Mouse (Mus musculus) intestine, embryonic 15.5 days (tissue): ENCODE results near the gene Nsun3. TPM values are rescaled to one million over a fixed set of nuclear protein-coding genes. Genes with fewer than 3 reads are reported as not detected.

Experiments
- ATAC-seq: fragments of 200-750 bp; cut with Nextera tagmentation; 2 replicates; pipeline ENCODE4 v1.8.0; 2017; ENCODE audit warnings: moderate TSS enrichment, moderate library complexity
- H3K27ac ChIP-seq: fragments of 300-500 bp; sonication (generic); 2 replicates; pipeline ENCODE4 v1.5.1; 2015; ENCODE audit warnings: mild to moderate bottlenecking, inconsistent platforms
- H3K27me3 ChIP-seq: fragments of 300-500 bp; sonication (generic); replicated peaks from 2 replicates; pipeline ENCODE4 v1.6.1; 2015; ENCODE audit warnings: inconsistent platforms
- H3K36me3 ChIP-seq: fragments of 300-500 bp; sonication (generic); 2 replicates; pipeline ENCODE4 v1.6.1; 2015; ENCODE audit warnings: inconsistent platforms
- H3K4me1 ChIP-seq: fragments of 300-500 bp; sonication (generic); replicated peaks from 2 replicates; pipeline ENCODE4 v1.6.1; 2015; ENCODE audit warnings: inconsistent platforms
- H3K4me2 ChIP-seq: fragments of 300-500 bp; sonication (generic); replicated peaks from 2 replicates; pipeline ENCODE4 v1.6.1; 2015; ENCODE audit warnings: mild to moderate bottlenecking, inconsistent platforms
- H3K4me3 ChIP-seq: fragments of 300-500 bp; sonication (generic); replicated peaks from 2 replicates; pipeline ENCODE4 v1.5.1; 2015; ENCODE audit warnings: inconsistent platforms
- H3K9ac ChIP-seq: fragments of 300-500 bp; sonication (generic); 2 replicates; pipeline ENCODE4 v1.6.1; 2015; ENCODE audit warnings: inconsistent platforms
- H3K9me3 ChIP-seq: fragments of 300-500 bp; sonication (generic); 2 replicates; pipeline ENCODE4 v1.6.1; 2016; ENCODE audit warnings: inconsistent platforms
- WGBS: fragments of 180-500 bp; shearing (Covaris S2); methylation state at CpG from one replicate; pipeline ENCODE4 v1.1.7; 2015; 5-methylcytosine and 5-hydroxymethylcytosine counted together
- polyA plus RNA-seq: library from polyadenylated mRNA; unstranded; fragments of >200 nt; fragmentation: Nextera tagmentation; extraction: Ambion mirVana; gene quantifications from 2 replicates; pipeline ENCODE4 v1.2.1, GENCODE M21; 2015

Gene Nsun3
- 8.8 and 8.9 TPM in 2 replicates for polyA plus RNA-seq

GRCm38 (mm10) chr16:62786621-62787331, at the start of gene Nsun3:
Nsun3 (minus strand) TSS chr16:62786818.
- Histone ChIP-seq H3K27me3 (no peaks in the 10 kb centered on the region), H3K9me3 (no peaks in the 10 kb centered on the region), H3K4me1 (0 out of 2 replicates have a peak, but pooled peaks cover 3% of the 10 kb centered on the region), H3K9ac (peak within 1 kb of the TSS; percentile 56), H3K4me3 (peak within 1 kb of the TSS; percentile 56), H3K4me2 (peak within 1 kb of the TSS; percentile 76), H3K36me3 (no peaks in the 10 kb centered on the region), H3K27ac (peak within 1 kb of the TSS; percentile 83)
- ATAC-seq: peak; percentile 98
- WGBS: 2% methylated on average over 41 of the region's 41 CpGs

GRCm38 (mm10) chr16:62834016-62834735, 47.6 kb upstream of the Nsun3 start:
- Histone ChIP-seq H3K9ac (no peak overlapping the region), H3K27ac (no peak overlapping the region), H3K4me3 (no peak overlapping the region), H3K4me1 (no peaks in the 10 kb centered on the region), H3K4me2 (no peak overlapping the region), H3K36me3 (no peaks in the 10 kb centered on the region), H3K27me3 (no peaks in the 10 kb centered on the region), H3K9me3 (no peaks in the 10 kb centered on the region)
- ATAC-seq: no peak
- 37% methylated on average over 3 of the region's 3 CpGs for WGBS

GRCm38 (mm10) chr16:62832481-62832880, 45.9 kb upstream of the Nsun3 start:
- Histone ChIP-seq H3K27ac (no peak overlapping the region), H3K27me3 (no peaks in the 10 kb centered on the region), H3K4me2 (no peak overlapping the region), H3K9me3 (no peaks in the 10 kb centered on the region), H3K9ac (no peak overlapping the region), H3K4me3 (no peak overlapping the region), H3K36me3 (no peaks in the 10 kb centered on the region), H3K4me1 (no peaks in the 10 kb centered on the region)
- peak; percentile 65 for ATAC-seq
- WGBS: 13% methylated on average over 4 of the region's 4 CpGs

- H3K4me3 ChIP-seq: no peak overlapping the region
- H3K4me1 ChIP-seq: no peaks in the 10 kb centered on the region
- ATAC-seq: no peak
- no peaks in the 10 kb centered on the region for H3K9me3 ChIP-seq
- no peak overlapping the region for H3K9ac ChIP-seq
- no peaks in the 10 kb centered on the region for H3K27me3 ChIP-seq
- no peak overlapping the region for H3K27ac ChIP-seq
- H3K36me3 ChIP-seq: no peaks in the 10 kb centered on the region
- H3K4me2 ChIP-seq: no peak overlapping the region
- 65% methylated on average over 2 of the region's 2 CpGs for WGBS
These were observed 45.4 kb upstream of the Nsun3 start for GRCm38 (mm10) chr16:62832027-62832426.

- Histone ChIP-seq H3K27me3 (no peaks in the 10 kb centered on the region), H3K4me3 (no peak overlapping the region), H3K27ac (no peak overlapping the region), H3K4me1 (no peaks in the 10 kb centered on the region), H3K9me3 (no peaks in the 10 kb centered on the region), H3K36me3 (no peaks in the 10 kb centered on the region), H3K9ac (no peak overlapping the region), H3K4me2 (no peak overlapping the region)
- WGBS: 74% methylated on average over 12 of the region's 12 CpGs
- ATAC-seq: 0 out of 2 replicates have a peak, but pooled peaks have one; percentile 23
These were observed 39.8 kb upstream of the Nsun3 start for GRCm38 (mm10) chr16:62826156-62827001.

GRCm38 (mm10) chr16:62822472-62822871, 35.9 kb upstream of the Nsun3 start:
- ATAC-seq: no peak
- Histone ChIP-seq H3K4me1 (no peaks in the 10 kb centered on the region), H3K27ac (no peak overlapping the region), H3K36me3 (no peaks in the 10 kb centered on the region), H3K9me3 (no peaks in the 10 kb centered on the region), H3K4me2 (no peak overlapping the region), H3K9ac (no peak overlapping the region), H3K4me3 (no peak overlapping the region), H3K27me3 (no peaks in the 10 kb centered on the region)
- 96% methylated on average over 6 of the region's 6 CpGs for WGBS

GRCm38 (mm10) chr16:62814491-62814890, 27.9 kb upstream of the Nsun3 start, which contains the start of gene Stx19:
Stx19 (plus strand) TSS chr16:62814676.
- Histone ChIP-seq H3K36me3 (no peaks in the 10 kb centered on the region), H3K4me2 (no peak within 1 kb of the TSS), H3K4me1 (no peaks in the 10 kb centered on the region; the same call in 1 of the 2 replicates), H3K27me3 (no peaks in the 10 kb centered on the region), H3K4me3 (no peak within 1 kb of the TSS), H3K9ac (no peak within 1 kb of the TSS), H3K9me3 (no peaks in the 10 kb centered on the region), H3K27ac (no peak within 1 kb of the TSS)
- ATAC-seq: peak; percentile 94
- WGBS: 46% methylated on average over 5 of the region's 5 CpGs

- Histone ChIP-seq H3K9ac (no peak overlapping the region), H3K36me3 (no peaks in the 10 kb centered on the region), H3K4me3 (no peak overlapping the region), H3K4me1 (no peaks in the 10 kb centered on the region; the same call in 1 of the 2 replicates), H3K4me2 (no peak overlapping the region), H3K9me3 (no peaks in the 10 kb centered on the region), H3K27me3 (no peaks in the 10 kb centered on the region), H3K27ac (no peak overlapping the region)
- ATAC-seq: no peak
- 82% methylated on average over 5 of the region's 5 CpGs for WGBS
These were observed 27.2 kb upstream of the Nsun3 start for GRCm38 (mm10) chr16:62813790-62814189.

GRCm38 (mm10) chr16:62810855-62811254, 24.2 kb upstream of the Nsun3 start:
- ATAC-seq: no peak
- no peaks in the 10 kb centered on the region for H3K9me3 ChIP-seq
- H3K27ac ChIP-seq: no peak overlapping the region
- H3K4me2 ChIP-seq: no peak overlapping the region
- no peak overlapping the region for H3K4me3 ChIP-seq
- H3K9ac ChIP-seq: no peak overlapping the region
- 86% methylated on average over 4 of the region's 4 CpGs for WGBS
- H3K4me1 ChIP-seq: no peaks in the 10 kb centered on the region; the same call in 1 of the 2 replicates
- H3K27me3 ChIP-seq: no peaks in the 10 kb centered on the region
- no peaks in the 10 kb centered on the region for H3K36me3 ChIP-seq

- no peak overlapping the region for H3K9ac ChIP-seq
- no peak overlapping the region; the same call in 1 of the 2 replicates for H3K27ac ChIP-seq
- H3K27me3 ChIP-seq: no peaks in the 10 kb centered on the region
- H3K9me3 ChIP-seq: no peaks in the 10 kb centered on the region
- peak; percentile 90 for ATAC-seq
- WGBS: 68% methylated on average over 8 of the region's 8 CpGs
- no peaks in the 10 kb centered on the region for H3K4me1 ChIP-seq
- H3K4me3 ChIP-seq: no peak overlapping the region
- no peaks in the 10 kb centered on the region for H3K36me3 ChIP-seq
- H3K4me2 ChIP-seq: 0 out of 2 replicates have a peak overlapping the region, but pooled peaks have one; percentile 3
These were observed 20.8 kb upstream of the Nsun3 start for GRCm38 (mm10) chr16:62807249-62807979.

- H3K27me3 ChIP-seq: no peaks in the 10 kb centered on the region
- WGBS: 88% methylated on average over 3 of the region's 3 CpGs
- H3K9me3 ChIP-seq: no peaks in the 10 kb centered on the region
- H3K4me3 ChIP-seq: no peak overlapping the region
- no peaks in the 10 kb centered on the region for H3K36me3 ChIP-seq
- no peak overlapping the region for H3K27ac ChIP-seq
- no peaks in the 10 kb centered on the region for H3K4me1 ChIP-seq
- H3K4me2 ChIP-seq: no peak overlapping the region
- ATAC-seq: no peak
- no peak overlapping the region for H3K9ac ChIP-seq
These were observed 18.0 kb upstream of the Nsun3 start for GRCm38 (mm10) chr16:62804621-62805020.
